Mouse (Mus musculus): ENCODE data around the gene Btrc. TPM values are rescaled to one million over a fixed set of nuclear protein-coding genes. Genes with fewer than 3 reads are reported as not detected.

The Btrc gene
- total and polyA plus RNA-seq, 3 experiments = 11.0 to 20.7 (median 14.0) TPM

DNA sequence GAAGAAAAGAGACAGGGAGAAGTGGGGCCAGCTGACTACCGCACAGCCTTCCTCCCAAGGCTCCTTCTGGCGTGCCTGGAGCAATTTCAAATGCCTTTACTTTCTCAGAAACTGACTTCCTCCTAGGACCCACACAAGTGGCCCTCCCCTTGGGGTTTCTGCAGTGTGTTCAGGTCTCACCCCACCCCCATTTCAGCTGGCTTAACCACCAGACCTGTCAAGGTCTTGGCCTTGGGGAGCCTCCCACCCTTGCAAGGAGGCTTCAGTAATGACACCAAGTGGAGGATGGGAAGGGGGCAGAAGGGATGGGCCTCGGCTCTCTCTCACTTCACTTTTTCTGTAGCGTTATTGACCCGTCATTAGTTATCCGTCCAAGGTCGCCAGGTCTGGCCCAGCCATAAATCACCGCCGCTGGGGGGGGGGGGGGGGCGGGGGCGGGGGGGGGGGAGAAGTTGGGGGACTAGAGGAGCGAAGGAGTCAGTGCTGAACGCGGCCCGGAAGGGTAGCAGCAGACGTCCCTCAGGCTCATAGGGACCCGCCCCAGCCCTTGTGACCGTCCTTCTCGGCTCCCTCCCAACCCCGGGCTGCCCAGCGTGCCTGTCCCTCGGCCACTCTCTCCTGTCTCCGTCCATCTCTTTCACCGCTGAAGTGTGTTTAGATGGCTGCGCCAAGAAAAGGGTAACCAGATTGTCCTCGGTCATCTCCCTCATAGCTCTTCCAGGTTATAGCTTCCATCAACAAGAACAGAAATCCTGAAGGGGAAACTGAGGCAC is 180.8 kb downstream of the Btrc start:
- Histone ChIP-seq H3K27ac (ENCODE audit: insufficient read depth, low read depth) (no peak overlapping the region), H3K79me2 (replicated peaks; ENCODE audit: control insufficient read depth, extremely low read depth, insufficient read depth, poor library complexity, severe bottlenecking) (no peaks in the 10 kb centered on the region), H3K4me1 (ENCODE audit: control insufficient read depth in 1 of 2, insufficient read depth in 2 of 2) (peaks cover 6 to 36% of the 10 kb centered on the region in 2 experiments), H3K4me3 (replicated peaks in 1 of 3; ENCODE audit: low read depth in 2 of 3, low read length in 2 of 3, poor library complexity in 1 of 3) (peak overlapping the region in 2 of 3 experiments; percentile 33), H3K27me3 (replicated peaks) (peaks cover 47% of the 10 kb centered on the region), H3K9ac (ENCODE audit: insufficient read depth, low read depth) (no peak overlapping the region), H3K4me2 (ENCODE audit: insufficient read depth, low read depth, poor library complexity, severe bottlenecking) (peak overlapping the region; percentile 78), H3K9me3 (replicated peaks; ENCODE audit: low read length) (peaks cover 4% of the 10 kb centered on the region), H3K36me3 (replicated peaks in 1 of 2; ENCODE audit: control insufficient read depth in 1 of 2, insufficient read depth in 1 of 2, low read length in 1 of 2) (no peaks in the 10 kb centered on the region)
- no peak for TF ChIP-seq PAX5 (IDR thresholded peaks at IDR 0.05; ENCODE audit: low read length)
- no peak; the same call in 1 of the 2 replicates for TF ChIP-seq CHD2 (IDR thresholded peaks at IDR 0.05; ENCODE audit: low read length)
- TF ChIP-seq JUND (conservative IDR thresholded peaks at IDR 0.05; ENCODE audit: low read depth, low read length) = no peak
- TF ChIP-seq MYC (IDR thresholded peaks at IDR 0.05; ENCODE audit: low read depth, low read length) = no peak
- no peak for TF ChIP-seq MEF2A (IDR thresholded peaks at IDR 0.05; ENCODE audit: borderline replicate concordance, low read depth, low read length)
- no peak for TF ChIP-seq TCF12 (IDR thresholded peaks at IDR 0.05; ENCODE audit: low read depth, low read length)
- no peak for TF ChIP-seq USF2 (conservative IDR thresholded peaks at IDR 0.05; ENCODE audit: low read depth, low read length)
- 0 out of 2 replicates have a peak, but pooled peaks have one; percentile 11 for TF ChIP-seq ETS1 (conservative IDR thresholded peaks at IDR 0.05; ENCODE audit: low read depth, low read length)
- peak; percentile 57 for DNase-seq (ENCODE audit: extremely low read depth)
- in situ Hi-C loops (cut with MboI; ENCODE audit: low pct_ligation_motif_present, low pct_unique_long_range_greater_than_20kb, low sequenced_read_pairs) (no loop called here), dilution Hi-C loops (cut with MboI; ENCODE audit: extremely low pct_ligation_motif_present, extremely low pct_unique_long_range_greater_than_20kb, low sequenced_read_pairs) (no loop called here)

DNA sequence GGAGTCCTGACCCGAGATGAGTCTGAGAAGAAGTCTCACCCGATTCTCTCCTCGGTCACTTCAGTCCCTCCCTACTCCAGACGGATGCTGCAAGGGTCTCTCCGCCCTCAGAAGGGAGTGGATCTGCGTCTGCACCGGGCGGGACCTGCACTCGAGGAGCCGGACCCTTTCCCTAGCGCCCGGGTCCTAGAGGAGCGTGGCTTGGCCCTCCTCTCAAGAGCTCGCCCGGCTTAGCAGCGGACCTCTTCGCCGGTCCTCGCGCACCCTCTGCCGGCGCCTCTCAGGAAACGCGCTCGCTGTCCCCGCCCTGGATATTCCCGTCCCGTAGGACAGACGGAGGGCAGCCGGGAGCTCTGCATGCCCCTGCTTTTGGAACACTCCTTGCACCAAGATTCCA is 181.4 kb downstream of the Btrc start:
- H3K9me3 ChIP-seq (replicated peaks; ENCODE audit: low read length) = peaks cover 4% of the 10 kb centered on the region
- peak overlapping the region; percentile 78 for H3K4me2 ChIP-seq (ENCODE audit: insufficient read depth, low read depth, poor library complexity, severe bottlenecking)
- peaks cover 6 to 36% of the 10 kb centered on the region in 2 experiments for H3K4me1 ChIP-seq (ENCODE audit: control insufficient read depth in 1 of 2, insufficient read depth in 2 of 2)
- H3K27ac ChIP-seq (ENCODE audit: insufficient read depth, low read depth) = no peak overlapping the region
- peak; percentile 62 for DNase-seq (ENCODE audit: extremely low read depth)
- H3K36me3 ChIP-seq (replicated peaks in 1 of 2; ENCODE audit: control insufficient read depth in 1 of 2, insufficient read depth in 1 of 2, low read length in 1 of 2) = no peaks in the 10 kb centered on the region
- in situ Hi-C loops (cut with MboI; ENCODE audit: low pct_ligation_motif_present, low pct_unique_long_range_greater_than_20kb, low sequenced_read_pairs) (loop anchor here (5.0 kb wide), 2 partner anchors 238 to 323 kb away; no protein-coding TSS in a partner anchor), dilution Hi-C loops (cut with MboI; ENCODE audit: extremely low pct_ligation_motif_present, extremely low pct_unique_long_range_greater_than_20kb, low sequenced_read_pairs) (no loop called here)
- H3K27me3 ChIP-seq (replicated peaks) = peaks cover 44% of the 10 kb centered on the region
- H3K79me2 ChIP-seq (replicated peaks; ENCODE audit: control insufficient read depth, extremely low read depth, insufficient read depth, poor library complexity, severe bottlenecking) = no peaks in the 10 kb centered on the region
- H3K9ac ChIP-seq (ENCODE audit: insufficient read depth, low read depth) = no peak overlapping the region
- peak overlapping the region in 2 of 3 experiments; percentile 33 for H3K4me3 ChIP-seq (replicated peaks in 1 of 3; ENCODE audit: low read depth in 2 of 3, low read length in 2 of 3, poor library complexity in 1 of 3)
- TF ChIP-seq MYC (IDR thresholded peaks at IDR 0.05; ENCODE audit: low read depth, low read length) (no peak), SIN3A (IDR thresholded peaks at IDR 0.05; ENCODE audit: low read length) (no peak), E2F4 (IDR thresholded peaks at IDR 0.05; ENCODE audit: insufficient replicate concordance, low read depth, low read length) (no peak), ETS1 (conservative IDR thresholded peaks at IDR 0.05; ENCODE audit: low read depth, low read length) (no peak), MAZ (IDR thresholded peaks at IDR 0.05; ENCODE audit: low read depth, low read length) (peak; percentile 49; the same call in 1 of the 2 replicates), UBTF (IDR thresholded peaks at IDR 0.05; ENCODE audit: low read depth, low read length) (0 out of 2 replicates have a peak, but pooled peaks have one; percentile 53), CTCF (conservative IDR thresholded peaks at IDR 0.05 in 1 of 2, IDR thresholded peaks at IDR 0.05 in 1 of 2; ENCODE audit: low read depth in 2 of 2, low read length in 2 of 2) (peak; percentile 13 to 92; a peak in 2 of 4 replicates), POLR2AphosphoS2 (IDR thresholded peaks at IDR 0.05; ENCODE audit: low read depth, low read length) (no peak), RAD21 (IDR thresholded peaks at IDR 0.05; ENCODE audit: low read depth, low read length) (peak; percentile 87), ELF1 (IDR thresholded peaks at IDR 0.05; ENCODE audit: low read depth, low read length) (0 out of 2 replicates have a peak, but pooled peaks have one; percentile 10), GABPA (IDR thresholded peaks at IDR 0.05; ENCODE audit: insufficient replicate concordance, low read depth, low read length) (no peak), KAT2A (IDR thresholded peaks at IDR 0.05; ENCODE audit: insufficient replicate concordance, low read length) (no peak), TBP (conservative IDR thresholded peaks at IDR 0.05; ENCODE audit: low read depth, low read length) (no peak), MAX (IDR thresholded peaks at IDR 0.05; ENCODE audit: low read length) (no peak), ZC3H11A (IDR thresholded peaks at IDR 0.05; ENCODE audit: low read depth, low read length) (peak; percentile 33; the same call in 1 of the 2 replicates), NELFE (IDR thresholded peaks at IDR 0.05; ENCODE audit: low read depth, low read length) (0 out of 2 replicates have a peak, but pooled peaks have one; percentile 33), USF2 (conservative IDR thresholded peaks at IDR 0.05; ENCODE audit: low read depth, low read length) (no peak), BHLHE40 (IDR thresholded peaks at IDR 0.05; ENCODE audit: low read depth, low read length) (no peak), HCFC1 (IDR thresholded peaks at IDR 0.05; ENCODE audit: low read depth, low read length) (no peak), POLR2A (IDR thresholded peaks at IDR 0.05; ENCODE audit: low read depth, low read length) (no peak), SMC3 (IDR thresholded peaks at IDR 0.05; ENCODE audit: low read depth, low read length) (peak; percentile 88), MXI1 (IDR thresholded peaks at IDR 0.05; ENCODE audit: low read depth, low read length) (peak; percentile 28; the same call in 1 of the 2 replicates), RCOR1 (conservative IDR thresholded peaks at IDR 0.05; ENCODE audit: low read depth, low read length) (no peak), ZNF384 (IDR thresholded peaks at IDR 0.05; ENCODE audit: low read depth, low read length) (no peak), ZKSCAN1 (IDR thresholded peaks at IDR 0.05; ENCODE audit: borderline replicate concordance, low read depth, low read length) (no peak), NRF1 (IDR thresholded peaks at IDR 0.05; ENCODE audit: low read depth, low read length) (no peak)

Measured in CH12.LX (cell line).